Mouse (Mus musculus) spleen, postnatal 0 days (tissue): Measurements from ENCODE around the gene Kcna10. TPM values are rescaled to one million over a fixed set of nuclear protein-coding genes. Genes with fewer than 3 reads are reported as not detected.

ENCODE experiments used
- polyA plus RNA-seq: library from polyadenylated mRNA; unstranded; fragments of >200 nt; fragmentation: Nextera tagmentation; extraction: Ambion mirVana; gene quantifications from 2 replicates; pipeline ENCODE4 v1.2.1, GENCODE M21; 2015

Kcna10 gene
- not detected in 2 replicates for polyA plus RNA-seq

GRCm38 (mm10) chr3:107182756-107183155 is at the start of gene Kcna10:
Kcna10 (plus strand) TSS chr3:107183056.

GRCm38 (mm10) chr3:107221608-107222007 is 38.8 kb downstream of the Kcna10 start, which contains the start of gene Cym:
Cym (minus strand) TSS chr3:107221732.

GRCm38 (mm10) chr3:107230527-107230926 is 47.7 kb downstream of the Kcna10 start, which contains the start of gene A630076J17Rik:
A630076J17Rik (plus strand) TSS chr3:107230614.

GRCm38 (mm10) chr3:107239607-107240006 is 56.8 kb downstream of the Kcna10 start, which contains the start of gene Prok1:
Prok1 (minus strand) TSS chr3:107239707.

Other genes with a start within 250 kb of the Kcna10 start
- 0.82 and 1.2 TPM in 2 replicates for gene Kcna3, start 146.9 kb upstream of the Kcna10 start, polyA plus RNA-seq
- gene Kcna2, start 81.9 kb upstream of the Kcna10 start, polyA plus RNA-seq, result 0.01 and 0.05 TPM in 2 replicates
- gene Cym, start 38.7 kb downstream of the Kcna10 start, polyA plus RNA-seq, result 2.7 and 4.6 TPM in 2 replicates
- gene A630076J17Rik, start 47.6 kb downstream of the Kcna10 start, polyA plus RNA-seq, result not detected in 2 replicates
- gene Prok1, start 56.7 kb downstream of the Kcna10 start, polyA plus RNA-seq, result 0.06 TPM in 1 of 2 replicates, not detected in the other
- gene Lamtor5, start 95.8 kb downstream of the Kcna10 start, polyA plus RNA-seq, result 125 and 136 TPM in 2 replicates
- 1.4 and 1.5 TPM in 2 replicates for gene Slc16a4, start 108.2 kb downstream of the Kcna10 start, polyA plus RNA-seq
- gene Rbm15, start 150.6 kb downstream of the Kcna10 start, polyA plus RNA-seq, result 13.9 and 14.6 TPM in 2 replicates